7 mouse cellular contexts compared by ENCODE assay signal in the genomic region with DNA sequence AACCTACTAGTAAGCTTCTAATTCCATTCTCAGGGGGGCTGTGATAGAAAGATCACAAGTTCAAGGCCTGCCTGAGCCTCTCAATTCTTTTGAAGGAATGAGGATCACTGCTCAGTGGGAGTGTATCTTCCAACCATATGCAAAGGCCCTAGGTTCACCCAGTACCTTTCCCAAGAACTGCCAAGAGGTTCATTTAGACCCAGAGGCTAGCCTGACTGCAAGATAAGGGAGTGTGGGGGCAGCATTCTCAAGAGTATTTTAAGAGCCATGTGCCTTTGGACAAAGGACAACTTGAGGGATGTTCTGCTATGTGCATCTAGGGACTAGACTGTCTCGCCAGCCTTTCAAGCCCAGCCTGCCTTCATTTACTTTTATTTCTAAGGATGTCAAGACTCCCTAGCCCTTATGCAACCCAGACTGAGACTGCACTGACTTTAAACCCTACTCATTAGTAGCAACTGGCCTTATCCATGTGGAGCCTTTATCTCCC. TPM values are rescaled to one million over a fixed set of nuclear protein-coding genes. Genes with fewer than 3 reads are reported as not detected.
DNase-seq lines count a peak whose midpoint lies in the region; ATAC-seq and TF ChIP-seq lines count a peak whose summit lies in the region.

No protein-coding gene starts in this region.

- no peaks in the 10 kb centered on the region for H3K9me3 ChIP-seq in forebrain, embryonic 14.5 days (replicated peaks; ENCODE audit: control insufficient read depth, low read length)
- no peaks in the 10 kb centered on the region for H3K9me3 ChIP-seq in liver, postnatal 0 days (ENCODE audit: low read length)

- DNase-seq in 3T3-L1 (ENCODE audit: low read depth, low spot score): peak; percentile 63
- peak; percentile 22 to 38 for DNase-seq in B cell, adult 2 months
- DNase-seq in forebrain, embryonic 14.5 days (ENCODE audit: low spot score): peak; percentile 22
- DNase-seq in liver, postnatal 0 days: peak; percentile 21
- no peak for DNase-seq in spleen, adult 18-20 months

- H3K4me3 ChIP-seq in forebrain, embryonic 14.5 days (ENCODE audit: low read depth, low read length): no peak overlapping the region
- H3K4me3 ChIP-seq in liver, postnatal 0 days (ENCODE audit: low read depth, low read length): no peak overlapping the region

- H3K27me3 ChIP-seq in forebrain, embryonic 14.5 days (replicated peaks; ENCODE audit: control insufficient read depth, insufficient read depth, low read length): no peaks in the 10 kb centered on the region
- no peaks in the 10 kb centered on the region for H3K27me3 ChIP-seq in liver, postnatal 0 days (ENCODE audit: insufficient read depth, low read length)

- no peak overlapping the region for H3K4me2 ChIP-seq in forebrain, embryonic 14.5 days (ENCODE audit: low read length)
- no peak overlapping the region for H3K4me2 ChIP-seq in liver, postnatal 0 days (ENCODE audit: low read depth, low read length)

- no peak for TF ChIP-seq CTCF in liver, postnatal 0 days (IDR thresholded peaks at IDR 0.05; ENCODE audit: low read depth)

- H3K27ac ChIP-seq in forebrain, embryonic 14.5 days (ENCODE audit: low read depth, low read length): 0 out of 2 replicates have a peak overlapping the region, but pooled peaks have one; percentile 33
- H3K27ac ChIP-seq in liver, postnatal 0 days (ENCODE audit: low read depth): peak overlapping the region; percentile 2; the same call in 1 of the 2 replicates

- H3K4me1 ChIP-seq in forebrain, embryonic 14.5 days (ENCODE audit: control insufficient read depth, insufficient read depth, low read length): peaks cover 3% of the 10 kb centered on the region; the same call in 1 of the 2 replicates
- H3K4me1 ChIP-seq in liver, postnatal 0 days (ENCODE audit: insufficient read depth): no peaks in the 10 kb centered on the region

- no peak overlapping the region for H3K9ac ChIP-seq in forebrain, embryonic 14.5 days (ENCODE audit: low read length)
- no peak overlapping the region for H3K9ac ChIP-seq in liver, postnatal 0 days (replicated peaks)

- no peak for TF ChIP-seq EP300 in liver, postnatal 0 days (IDR thresholded peaks at IDR 0.05; ENCODE audit: low read depth)

- H3K36me3 ChIP-seq in forebrain, embryonic 14.5 days (ENCODE audit: control insufficient read depth, insufficient read depth, low read length): peaks cover 72% of the 10 kb centered on the region
- H3K36me3 ChIP-seq in liver, postnatal 0 days (replicated peaks; ENCODE audit: insufficient read depth, low read length): peaks cover 55% of the 10 kb centered on the region

- 0% methylated on average over 1 of the region's 1 CpGs for WGBS in forebrain, embryonic 14.5 days
- WGBS in liver, postnatal 0 days (ENCODE audit: insufficient replicate concordance): 21% methylated on average over 1 of the region's 1 CpGs

- ATAC-seq in forebrain, embryonic 14.5 days: no peak
- ATAC-seq in liver, postnatal 0 days: 0 out of 2 replicates have a peak, but pooled peaks have one; percentile 3
- no peak for ATAC-seq in monocyte, adult 5-6 weeks (replicated peaks; ENCODE audit: insufficient number of reproducible peaks, low FRiP score, low TSS enrichment, poor library complexity, severe bottlenecking)
- no peak for ATAC-seq in inflammation-experienced regulatory T-cells, adult 6 months

RNA-seq across cellular contexts. Expression of gene Eef1a1, which starts 12.4 kb away (rescaled TPM):
- 4,517 and 5,265 TPM in 2 replicates for polyA plus RNA-seq in forebrain, embryonic 14.5 days (2014; fragmentation: Nextera tagmentation; extraction: Ambion mirVana)
- polyA plus RNA-seq in liver, postnatal 0 days (2015; fragmentation: Nextera tagmentation; extraction: Ambion mirVana): 1,946 and 1,972 TPM in 2 replicates
- 6,370 to 7,055 TPM (median 6,774 TPM) in 3 replicates for total RNA-seq in monocyte, adult 5-6 weeks (2017)
- polyA plus RNA-seq in inflammation-experienced regulatory T-cells, adult 6 months (2017; shearing (Covaris generic)): over 10,000 TPM in 2 of 3 experiments, 1,000 to 10,000 TPM in 1; 7,660 to 11,983 (median 10,337) TPM

RNA-seq across cellular contexts. Expression of gene Gm17324, which starts 28.0 kb away (rescaled TPM):
- polyA plus RNA-seq in forebrain, embryonic 14.5 days (2014; fragmentation: Nextera tagmentation; extraction: Ambion mirVana): 0.52 and 0.56 TPM in 2 replicates
- 0.70 and 0.75 TPM in 2 replicates for polyA plus RNA-seq in liver, postnatal 0 days (2015; fragmentation: Nextera tagmentation; extraction: Ambion mirVana)
- total RNA-seq in monocyte, adult 5-6 weeks (2017): not detected in 3 replicates
- under 1 TPM in 1 of 3 experiments, not detected in 2; 0.40 TPM for polyA plus RNA-seq in inflammation-experienced regulatory T-cells, adult 6 months (2017; shearing (Covaris generic))

RNA-seq across cellular contexts. Expression of gene Mto1, which starts 28.6 kb away (rescaled TPM):
- 23.0 and 25.5 TPM in 2 replicates for polyA plus RNA-seq in forebrain, embryonic 14.5 days (2014; fragmentation: Nextera tagmentation; extraction: Ambion mirVana)
- polyA plus RNA-seq in liver, postnatal 0 days (2015; fragmentation: Nextera tagmentation; extraction: Ambion mirVana): 10.9 and 11.5 TPM in 2 replicates
- total RNA-seq in monocyte, adult 5-6 weeks (2017): 29.0 to 42.6 TPM (median 34.6 TPM) in 3 replicates
- 10 to 100 TPM; 12.8 to 19.9 (median 16.0) TPM for polyA plus RNA-seq in inflammation-experienced regulatory T-cells, adult 6 months (2017; shearing (Covaris generic))

RNA-seq across cellular contexts. Expression of gene Cgas, which starts 33.5 kb away (rescaled TPM):
- 0.50 and 0.51 TPM in 2 replicates for polyA plus RNA-seq in forebrain, embryonic 14.5 days (2014; fragmentation: Nextera tagmentation; extraction: Ambion mirVana)
- polyA plus RNA-seq in liver, postnatal 0 days (2015; fragmentation: Nextera tagmentation; extraction: Ambion mirVana): 0.85 and 0.92 TPM in 2 replicates
- 5.0 to 10.2 TPM (median 6.5 TPM) in 3 replicates for total RNA-seq in monocyte, adult 5-6 weeks (2017)
- polyA plus RNA-seq in inflammation-experienced regulatory T-cells, adult 6 months (2017; shearing (Covaris generic)): 1 to 10 TPM; 2.4 to 4.1 (median 2.5) TPM

Comparison
In these comparisons a context has a peak if more than half of its experiments do, and no peak if none do; other contexts are left out.
1. DNase-seq: peak in 3T3-L1 (single experiment), B cell, adult 2 months (2 of 2), forebrain, embryonic 14.5 days (single experiment) and liver, postnatal 0 days (single experiment); none in spleen, adult 18-20 months (0 of 2).